Mouse (Mus musculus) heart, adult 2 months (tissue): ENCODE measurements around the gene Cdkn2d.

Experiments used
- CTCF ChIP-seq: fragments of 200-600 bp; IDR thresholded peaks from 2 replicates; pipeline ENCODE4 v1.8.1; 2022; ENCODE audit warnings: antibody characterized with exemption, mild to moderate bottlenecking, moderate library complexity
- EP300 ChIP-seq: fragments of 200-500 bp; IDR thresholded peaks from 2 replicates; pipeline ENCODE4 v1.6.1; 2011; ENCODE audit warnings: low read depth, low read length, control low read depth; ENCODE audit not compliant: insufficient read depth
- POLR2A ChIP-seq: fragments of 200-500 bp; IDR thresholded peaks from 2 replicates; pipeline ENCODE4 v1.6.1; 2011; ENCODE audit warnings: mild to moderate bottlenecking, low read depth, low read length, control low read depth; ENCODE audit not compliant: insufficient read depth

DNA sequence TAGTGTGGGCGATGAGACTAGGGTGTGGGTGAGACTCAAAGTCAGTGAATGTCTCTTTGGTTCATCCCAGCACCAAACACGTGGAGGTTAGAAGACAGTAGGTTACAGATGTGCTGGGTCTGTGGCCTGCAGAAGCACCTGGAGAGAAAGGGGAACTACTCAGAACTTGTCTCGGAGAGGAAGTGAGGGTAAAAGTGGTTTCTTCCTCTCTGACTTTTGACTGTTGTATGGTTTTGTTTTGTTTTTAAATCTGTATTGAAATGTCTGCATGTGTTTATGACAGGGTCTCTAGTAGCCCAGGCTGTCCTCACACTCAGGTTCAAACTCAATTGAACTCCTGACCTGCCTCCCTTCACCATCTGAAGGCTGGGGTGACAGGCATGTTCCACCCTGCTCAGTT lies 36.8 kb upstream of the Cdkn2d start:
- TF ChIP-seq POLR2A (no peak), CTCF (no peak), EP300 (no peak)
